In the genomic region with DNA sequence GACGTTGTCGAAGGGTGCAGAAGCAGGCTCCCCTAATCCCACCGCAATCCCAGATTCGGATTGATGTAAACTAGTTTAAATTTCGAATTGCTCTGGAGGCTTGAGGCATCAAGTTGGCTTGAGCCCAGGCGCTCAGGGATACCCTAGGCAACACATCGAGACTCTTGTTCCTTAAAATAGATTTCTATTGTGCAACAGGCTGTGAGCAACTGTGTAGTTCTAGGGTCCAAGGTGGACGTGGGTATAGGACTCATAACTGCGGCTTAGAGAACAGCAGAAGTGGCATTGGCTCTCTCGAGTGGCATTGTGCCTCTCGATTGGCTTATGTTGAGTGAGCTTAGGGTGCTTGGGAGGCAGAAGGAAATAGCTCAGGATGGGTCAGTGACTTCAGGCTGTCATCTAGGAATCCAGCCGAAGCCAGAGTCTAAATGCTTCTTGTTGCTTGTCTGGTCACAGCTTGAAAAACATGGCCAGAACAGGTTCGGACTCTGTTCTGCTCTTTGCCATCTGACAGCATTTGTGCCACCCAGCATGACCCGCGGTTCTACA, we compare ENCODE assay signal across 8 mouse cellular contexts. TPM values are rescaled to one million over a fixed set of nuclear protein-coding genes. Genes with fewer than 3 reads are reported as not detected.
A peak's percentile ranks its signal among the peaks of the same experiment; 100 is the strongest.
DNase-seq lines count a peak whose midpoint lies in the region; ATAC-seq and TF ChIP-seq lines count a peak whose summit lies in the region.

No protein-coding gene starts in this region.

- H3K36me3 ChIP-seq in embryonic facial prominence, embryonic 13.5 days, result peaks cover 17% of the 10 kb centered on the region

- 19% methylated on average over 15 of the region's 15 CpGs for WGBS in embryonic facial prominence, embryonic 13.5 days

- H3K4me2 ChIP-seq in embryonic facial prominence, embryonic 13.5 days, result peak overlapping the region; percentile 88

- H3K9me3 ChIP-seq in embryonic facial prominence, embryonic 13.5 days, result no peaks in the 10 kb centered on the region

- intact Hi-C loops in left cerebral cortex, adult 2 months (cut with DNase I), result loop anchor here (1.0 to 5.0 kb wide), 3 partner anchors 13 to 116 kb away; a partner anchor contains a TSS
- intact Hi-C loops in left cerebral cortex, postnatal 14 days (cut with DNase I), result no loop called here

- no peak for TF ChIP-seq CTCF in left cerebral cortex, adult 2 months (IDR thresholded peaks at IDR 0.05)

- H3K9ac ChIP-seq in embryonic facial prominence, embryonic 13.5 days, result peak overlapping the region; percentile 99

- DNase-seq in left cerebral cortex, adult 2 months (ENCODE audit: extremely low spot score in 1 of 2, low spot score in 2 of 2), result no peak
- DNase-seq in left cerebral cortex, postnatal 14 days (ENCODE audit: low spot score in 2 of 2), result no peak
- DNase-seq in kidney, adult 18-20 months, result peak; percentile 43
- peak; percentile 34 for DNase-seq in lung, postnatal 25 days (ENCODE audit: low spot score)
- DNase-seq in ovary, adult 18-20 months (ENCODE audit: low spot score), result no peak
- DNase-seq in cerebellum, adult 8-10 months, result no peak
- no peak for DNase-seq in spleen, postnatal 14 days (ENCODE audit: low spot score in 2 of 2)

- H3K27me3 ChIP-seq in embryonic facial prominence, embryonic 13.5 days, result peaks cover 31% of the 10 kb centered on the region

- ATAC-seq in embryonic facial prominence, embryonic 13.5 days (ENCODE audit: insufficient number of reproducible peaks, insufficient read depth, low FRiP score, low TSS enrichment, low read depth), result no peak

- peak overlapping the region; percentile 91 for H3K4me3 ChIP-seq in left cerebral cortex, adult 2 months
- peak overlapping the region; percentile 77 for H3K4me3 ChIP-seq in embryonic facial prominence, embryonic 13.5 days

- H3K27ac ChIP-seq in left cerebral cortex, adult 2 months, result peak overlapping the region; percentile 100
- H3K27ac ChIP-seq in embryonic facial prominence, embryonic 13.5 days, result peak overlapping the region; percentile 100

- H3K4me1 ChIP-seq in embryonic facial prominence, embryonic 13.5 days, result peaks cover 39% of the 10 kb centered on the region

RNA-seq across cellular contexts. Expression of a gene that starts 0.6 kb away (rescaled TPM):
- 100 to 1,000 TPM; 220 to 227 TPM for total RNA-seq in left cerebral cortex, adult 2 months (2021)
- 100 to 1,000 TPM; 207 to 218 TPM for total RNA-seq in left cerebral cortex, postnatal 14 days (2021)
- polyA plus RNA-seq in embryonic facial prominence, embryonic 13.5 days (2015; fragmentation: Nextera tagmentation; extraction: Ambion mirVana), result 74.0 and 97.2 TPM in 2 replicates

RNA-seq across cellular contexts. Expression of a gene that starts 4.1 kb away (rescaled TPM):
- total RNA-seq in left cerebral cortex, adult 2 months (2021), result 100 to 1,000 TPM; 134 to 150 TPM
- 100 to 1,000 TPM; 123 to 135 TPM for total RNA-seq in left cerebral cortex, postnatal 14 days (2021)
- polyA plus RNA-seq in embryonic facial prominence, embryonic 13.5 days (2015; fragmentation: Nextera tagmentation; extraction: Ambion mirVana), result 129 and 137 TPM in 2 replicates

RNA-seq across cellular contexts. Expression of a gene that starts 15.9 kb away (rescaled TPM):
- 10 to 100 TPM; 10.2 to 10.6 TPM for total RNA-seq in left cerebral cortex, adult 2 months (2021)
- total RNA-seq in left cerebral cortex, postnatal 14 days (2021), result 10 to 100 TPM; 15.5 to 16.7 TPM
- polyA plus RNA-seq in embryonic facial prominence, embryonic 13.5 days (2015; fragmentation: Nextera tagmentation; extraction: Ambion mirVana), result 4.1 and 4.4 TPM in 2 replicates

RNA-seq across cellular contexts. Expression of a gene that starts 28.9 kb away (rescaled TPM):
- 10 to 100 TPM; 34.0 to 35.8 TPM for total RNA-seq in left cerebral cortex, adult 2 months (2021)
- 10 to 100 TPM; 33.3 to 35.6 TPM for total RNA-seq in left cerebral cortex, postnatal 14 days (2021)
- 27.1 and 27.2 TPM in 2 replicates for polyA plus RNA-seq in embryonic facial prominence, embryonic 13.5 days (2015; fragmentation: Nextera tagmentation; extraction: Ambion mirVana)

RNA-seq across cellular contexts. Expression of a gene that starts 39.8 kb away (rescaled TPM):
- 100 to 1,000 TPM; 220 to 221 TPM for total RNA-seq in left cerebral cortex, adult 2 months (2021)
- 100 to 1,000 TPM; 218 to 223 TPM for total RNA-seq in left cerebral cortex, postnatal 14 days (2021)
- polyA plus RNA-seq in embryonic facial prominence, embryonic 13.5 days (2015; fragmentation: Nextera tagmentation; extraction: Ambion mirVana), result 327 and 337 TPM in 2 replicates

Comparison
In these comparisons a context has a peak if more than half of its experiments do, and no peak if none do; other contexts are left out.
1. DNase-seq: peak in kidney, adult 18-20 months (single experiment) and lung, postnatal 25 days (single experiment); none in left cerebral cortex, adult 2 months (0 of 2), left cerebral cortex, postnatal 14 days (0 of 2), ovary, adult 18-20 months (single experiment), cerebellum, adult 8-10 months (single experiment) and spleen, postnatal 14 days (0 of 2).